In the genomic region with DNA sequence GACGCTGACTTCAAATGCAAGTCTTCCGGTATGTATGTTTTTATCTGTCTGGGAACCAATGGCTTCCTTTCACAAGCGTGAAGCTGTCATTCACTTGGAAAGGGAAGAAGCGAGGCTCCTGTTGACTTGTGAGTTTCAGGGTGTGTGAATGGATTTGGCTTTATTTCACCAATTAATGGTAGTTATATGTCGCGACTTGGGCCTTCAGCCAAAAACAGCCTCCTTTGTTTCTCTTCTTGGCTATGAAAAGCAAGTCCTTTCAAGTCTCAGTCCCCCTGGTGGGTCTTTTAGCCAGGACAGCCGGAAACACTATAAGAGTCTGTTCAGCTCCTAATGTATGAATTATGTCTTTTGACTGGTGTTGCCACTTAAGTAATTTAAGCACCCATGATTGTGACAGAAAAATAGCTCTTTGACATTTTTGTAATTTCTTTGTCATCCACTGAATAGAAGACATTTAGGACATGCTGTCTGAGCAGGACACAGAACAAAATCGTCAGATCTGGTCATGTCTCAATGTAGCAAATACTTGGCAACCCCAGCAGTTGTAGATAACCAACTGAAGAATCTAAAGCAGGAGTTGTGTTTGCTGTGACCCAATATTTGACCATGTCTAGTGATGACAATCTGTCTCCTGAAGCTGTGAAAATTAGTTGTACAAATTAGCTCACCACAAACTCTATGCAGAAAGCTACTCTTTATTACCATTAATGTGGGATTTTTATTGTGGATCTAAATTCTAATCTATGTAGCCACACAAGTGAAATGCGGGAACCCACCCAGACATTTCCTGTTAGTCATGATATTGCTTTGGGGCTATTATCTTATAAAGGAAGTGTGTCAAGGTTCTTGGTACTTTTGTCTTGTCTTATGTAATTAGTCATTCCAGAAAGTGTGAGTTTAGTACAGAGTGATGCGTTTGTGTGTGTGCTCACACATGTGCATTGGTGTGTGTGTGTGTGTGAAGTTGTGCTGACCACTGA, we compare ENCODE assay signal across 11 mouse cellular contexts. TPM values are rescaled to one million over a fixed set of nuclear protein-coding genes. Genes with fewer than 3 reads are reported as not detected.
DNase-seq lines count a peak whose midpoint lies in the region; ATAC-seq and TF ChIP-seq lines count a peak whose summit lies in the region.
"Had no signal": no experiment of that assay in that cellular context is flagged by ENCODE, and none has a peak within 500 bp of the region (broad histone marks: within the 10 kb centered on the region; RNA-seq: fewer than 3 reads in every experiment).

No protein-coding gene starts in this region.

- no peak for TF ChIP-seq EP300 in heart, adult 2 months (IDR thresholded peaks at IDR 0.05; ENCODE audit: insufficient read depth, low read depth, low read length)

- no peak overlapping the region for H3K4me2 ChIP-seq in heart, embryonic 12.5 days
- H3K4me2 ChIP-seq in limb, embryonic 14.5 days (replicated peaks; ENCODE audit: low read depth, low read length, severe bottlenecking), result no peak overlapping the region
- H3K4me2 ChIP-seq in liver, embryonic 12.5 days, result no peak overlapping the region
- H3K4me2 ChIP-seq: stomach, embryonic 15.5 days had no signal

- DNase-seq in heart, adult 2 months, result no peak
- DNase-seq in limb, embryonic 14.5 days (ENCODE audit: low spot score), result peak; percentile 27
- DNase-seq in limb, embryonic 10.5 days (ENCODE audit: low spot score), result no peak
- peak; percentile 46 for DNase-seq in Muller cell, postnatal 12 days (ENCODE audit: inconsistent ontology term)
- DNase-seq: layer of hippocampus, postnatal 36 days had no signal

- no peaks in the 10 kb centered on the region for H3K27me3 ChIP-seq in heart, adult 2 months (ENCODE audit: control insufficient read depth, insufficient read depth, low read length)
- no peaks in the 10 kb centered on the region for H3K27me3 ChIP-seq in heart, embryonic 12.5 days (replicated peaks)
- H3K27me3 ChIP-seq in limb, embryonic 14.5 days (ENCODE audit: control insufficient read depth, insufficient read depth, low read length), result no peaks in the 10 kb centered on the region
- no peaks in the 10 kb centered on the region for H3K27me3 ChIP-seq in limb, embryonic 10.5 days (ENCODE audit: low read depth, poor library complexity, severe bottlenecking)
- H3K27me3 ChIP-seq in liver, embryonic 12.5 days (replicated peaks), result no peaks in the 10 kb centered on the region
- H3K27me3 ChIP-seq: stomach, embryonic 15.5 days had no signal

- H3K4me3 ChIP-seq in heart, adult 2 months, result no peak overlapping the region
- no peak overlapping the region for H3K4me3 ChIP-seq in heart, embryonic 12.5 days
- no peak overlapping the region for H3K4me3 ChIP-seq in limb, embryonic 14.5 days (replicated peaks; ENCODE audit: low read length)
- no peak overlapping the region for H3K4me3 ChIP-seq in limb, embryonic 10.5 days
- H3K4me3 ChIP-seq in liver, embryonic 12.5 days, result no peak overlapping the region
- H3K4me3 ChIP-seq: erythroblast, embryonic 14.5 days; stomach, embryonic 15.5 days had no signal

- no peaks in the 10 kb centered on the region for H3K9me3 ChIP-seq in heart, embryonic 12.5 days (replicated peaks)
- no peaks in the 10 kb centered on the region for H3K9me3 ChIP-seq in limb, embryonic 14.5 days (ENCODE audit: control insufficient read depth, low read length)
- H3K9me3 ChIP-seq in limb, embryonic 10.5 days (replicated peaks), result no peaks in the 10 kb centered on the region
- H3K9me3 ChIP-seq in liver, embryonic 12.5 days (replicated peaks), result no peaks in the 10 kb centered on the region
- H3K9me3 ChIP-seq: stomach, embryonic 15.5 days had no signal

- H3K27ac ChIP-seq in heart, adult 2 months, result no peak overlapping the region
- H3K27ac ChIP-seq in heart, embryonic 12.5 days (ENCODE audit: poor library complexity, severe bottlenecking), result no peak overlapping the region
- no peak overlapping the region for H3K27ac ChIP-seq in limb, embryonic 14.5 days (replicated peaks; ENCODE audit: low read depth, low read length)
- H3K27ac ChIP-seq in limb, embryonic 10.5 days, result no peak overlapping the region
- H3K27ac ChIP-seq in liver, embryonic 12.5 days, result no peak overlapping the region
- H3K27ac ChIP-seq: stomach, embryonic 15.5 days had no signal

- no peak for ATAC-seq in heart, embryonic 12.5 days (ENCODE audit: insufficient number of reproducible peaks, low FRiP score)
- ATAC-seq in limb, embryonic 14.5 days (ENCODE audit: low FRiP score, low read depth), result no peak
- peak; percentile 49; the same call in 1 of the 2 replicates for ATAC-seq in liver, embryonic 12.5 days
- no peak for ATAC-seq in monocyte, adult 5-6 weeks (replicated peaks; ENCODE audit: insufficient number of reproducible peaks, low FRiP score, low TSS enrichment, poor library complexity, severe bottlenecking)
- ATAC-seq in erythroid progenitor cell, adult 5-6 weeks (replicated peaks; ENCODE audit: low FRiP score, poor library complexity, severe bottlenecking), result no peak

- no peaks in the 10 kb centered on the region; the same call in none of the 2 replicates for H3K4me1 ChIP-seq in heart, adult 2 months (ENCODE audit: control insufficient read depth, insufficient read depth, low read length)
- H3K4me1 ChIP-seq in heart, embryonic 12.5 days (replicated peaks), result peaks cover 10% of the 10 kb centered on the region; the same call in 1 of the 2 replicates
- H3K4me1 ChIP-seq in limb, embryonic 14.5 days (ENCODE audit: control insufficient read depth, insufficient read depth, low read length), result peaks cover 5% of the 10 kb centered on the region; the same call in 1 of the 2 replicates
- H3K4me1 ChIP-seq in limb, embryonic 10.5 days, result peaks cover 5% of the 10 kb centered on the region; the same call in 1 of the 2 replicates
- H3K4me1 ChIP-seq in liver, embryonic 12.5 days, result peaks cover 20% of the 10 kb centered on the region
- H3K4me1 ChIP-seq: stomach, embryonic 15.5 days had no signal

- H3K9ac ChIP-seq in heart, adult 2 months (ENCODE audit: low read depth, low read length), result no peak overlapping the region
- no peak overlapping the region for H3K9ac ChIP-seq in heart, embryonic 12.5 days
- H3K9ac ChIP-seq in limb, embryonic 14.5 days (ENCODE audit: low read depth, low read length, severe bottlenecking), result no peak overlapping the region
- H3K9ac ChIP-seq in liver, embryonic 12.5 days, result no peak overlapping the region
- H3K9ac ChIP-seq: stomach, embryonic 15.5 days had no signal

- H3K36me3 ChIP-seq in heart, adult 2 months (ENCODE audit: control insufficient read depth, insufficient read depth, low read length), result peaks cover 3% of the 10 kb centered on the region
- H3K36me3 ChIP-seq in heart, embryonic 12.5 days, result no peaks in the 10 kb centered on the region
- H3K36me3 ChIP-seq in limb, embryonic 14.5 days (ENCODE audit: control insufficient read depth, insufficient read depth, low read length), result no peaks in the 10 kb centered on the region
- H3K36me3 ChIP-seq in limb, embryonic 10.5 days, result no peaks in the 10 kb centered on the region
- no peaks in the 10 kb centered on the region for H3K36me3 ChIP-seq in liver, embryonic 12.5 days
- H3K36me3 ChIP-seq: stomach, embryonic 15.5 days had no signal

- intact Hi-C loops in heart, adult 2 months (cut with DNase I), result no loop called here

- 0 out of 2 replicates have a peak, but pooled peaks have one; percentile 8 for TF ChIP-seq CTCF in heart, adult 2 months (IDR thresholded peaks at IDR 0.05)

- TF ChIP-seq POLR2A in heart, adult 2 months (IDR thresholded peaks at IDR 0.05; ENCODE audit: insufficient read depth, low read depth, low read length), result no peak
- TF ChIP-seq POLR2A in limb, embryonic 14.5 days (IDR thresholded peaks at IDR 0.05; ENCODE audit: borderline replicate concordance, extremely low read depth, insufficient read depth, insufficient read length), result no peak

- 44% methylated on average over 10 of the region's 10 CpGs for WGBS in heart, adult 2 months
- WGBS in heart, embryonic 12.5 days, result 62% methylated on average over 10 of the region's 10 CpGs
- WGBS in limb, embryonic 14.5 days, result 58% methylated on average over 10 of the region's 10 CpGs
- 86% methylated on average over 10 of the region's 10 CpGs for WGBS in limb, embryonic 10.5 days
- 57% methylated on average over 10 of the region's 10 CpGs for WGBS in liver, embryonic 12.5 days (ENCODE audit: insufficient replicate concordance)

- H3K79me2 ChIP-seq in heart, adult 2 months (replicated peaks; ENCODE audit: control insufficient read depth, insufficient read depth, low read length), result no peaks in the 10 kb centered on the region

RNA-seq across cellular contexts. Expression of gene Hmgcll1, which starts 13.5 kb away (rescaled TPM):
- total RNA-seq in heart, adult 2 months (2021), result under 1 TPM in 1 of 2 experiments, not detected in 1; 0.18 TPM
- polyA plus RNA-seq in heart, adult 2 months (2012; rRNA removed), result 0.12 and 0.29 TPM in 2 replicates
- 2.0 and 2.6 TPM in 2 replicates for polyA plus RNA-seq in heart, embryonic 12.5 days (2016; fragmentation: Nextera tagmentation; extraction: Ambion mirVana)
- 2.8 and 3.6 TPM in 2 replicates for polyA plus RNA-seq in limb, embryonic 14.5 days (2012; rRNA removed)
- polyA plus RNA-seq in limb, embryonic 14.5 days (2014; fragmentation: Nextera tagmentation; extraction: Ambion mirVana), result 3.3 and 3.4 TPM in 2 replicates
- 2.9 and 5.7 TPM in 2 replicates for polyA plus RNA-seq in limb, embryonic 10.5 days (2016; fragmentation: Nextera tagmentation; extraction: Ambion mirVana)
- 0.21 and 0.57 TPM in 2 replicates for polyA plus RNA-seq in liver, embryonic 12.5 days (2016; fragmentation: Nextera tagmentation; extraction: Ambion mirVana)
- total RNA-seq in monocyte, adult 5-6 weeks (2017), result not detected in 3 replicates
- 1.1 TPM in 1 of 2 replicates, not detected in the other for total RNA-seq in erythroid progenitor cell, adult 5-6 weeks (2015; ENCODE audit: low replicate concordance)
- total RNA-seq in erythroid progenitor cell, adult 5-6 weeks (2017; ENCODE audit: low replicate concordance), result 0.53 and 1.2 TPM in 2 replicates
- polyA plus RNA-seq: erythroblast, embryonic 14.5 days had no signal

Comparison
In these comparisons a context has a peak if more than half of its experiments do, and no peak if none do; other contexts are left out.
1. DNase-seq: peak in limb, embryonic 14.5 days (single experiment) and Muller cell, postnatal 12 days (single experiment); none in heart, adult 2 months (0 of 2) and limb, embryonic 10.5 days (single experiment).